ENCODE assay signal across 10 mouse cellular contexts in the genomic region with DNA sequence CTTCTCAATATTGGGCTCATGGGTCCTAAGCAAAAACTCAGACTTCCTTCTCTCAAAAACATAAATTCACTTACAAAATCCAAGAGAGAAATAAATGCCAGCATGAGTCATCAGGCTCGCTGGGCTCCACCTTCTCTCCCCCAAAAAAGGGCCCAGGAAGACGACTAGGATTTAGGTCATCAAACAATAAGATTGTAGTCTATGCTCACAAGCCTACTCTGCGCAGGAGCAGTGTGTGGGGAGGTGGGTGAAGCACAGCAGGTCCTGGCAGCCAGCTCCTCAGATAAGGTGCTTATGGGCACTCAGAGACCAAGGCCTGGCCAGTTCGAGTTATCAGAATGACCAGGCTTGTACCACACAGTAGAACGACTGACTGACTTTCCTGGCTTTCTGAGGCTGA. TPM values are rescaled to one million over a fixed set of nuclear protein-coding genes. Genes with fewer than 3 reads are reported as not detected.
DNase-seq lines count a peak whose midpoint lies in the region; ATAC-seq and TF ChIP-seq lines count a peak whose summit lies in the region.
"Had no signal": no experiment of that assay in that cellular context is flagged by ENCODE, and none has a peak within 500 bp of the region (broad histone marks: within the 10 kb centered on the region; RNA-seq: fewer than 3 reads in every experiment).

No protein-coding gene starts in this region.

- no peak for DNase-seq in testis, postnatal 10 days (ENCODE audit: low spot score)
- no peak for DNase-seq in thymus, postnatal 25 days
- DNase-seq in cerebellum, postnatal 14 days, result no peak
- DNase-seq in thymus, postnatal 10 days (ENCODE audit: low spot score in 2 of 2), result no peak

- no peak overlapping the region for H3K4me3 ChIP-seq in hindbrain, embryonic 13.5 days
- no peak overlapping the region for H3K4me3 ChIP-seq in hindbrain, embryonic 12.5 days
- H3K4me3 ChIP-seq in testis, adult 2 months (ENCODE audit: control insufficient read depth, low read depth, low read length), result no peak overlapping the region
- no peak overlapping the region for H3K4me3 ChIP-seq in limb, embryonic 13.5 days

- no peaks in the 10 kb centered on the region for H3K27me3 ChIP-seq in hindbrain, embryonic 13.5 days
- no peaks in the 10 kb centered on the region for H3K27me3 ChIP-seq in hindbrain, embryonic 12.5 days
- H3K27me3 ChIP-seq in testis, adult 2 months (ENCODE audit: control insufficient read depth, insufficient read depth, low read length), result no peaks in the 10 kb centered on the region
- H3K27me3 ChIP-seq in limb, embryonic 13.5 days, result no peaks in the 10 kb centered on the region

- peak overlapping the region; percentile 19; the same call in 1 of the 2 replicates for H3K9ac ChIP-seq in hindbrain, embryonic 13.5 days
- H3K9ac ChIP-seq in hindbrain, embryonic 12.5 days, result no peak overlapping the region
- no peak overlapping the region for H3K9ac ChIP-seq in limb, embryonic 13.5 days

- peak overlapping the region; percentile 67 for H3K27ac ChIP-seq in hindbrain, embryonic 13.5 days
- H3K27ac ChIP-seq in hindbrain, embryonic 12.5 days, result no peak overlapping the region
- peak overlapping the region; percentile 9; the same call in 1 of the 2 replicates for H3K27ac ChIP-seq in testis, adult 2 months (ENCODE audit: control insufficient read depth, insufficient read depth, low read depth, low read length)
- peak overlapping the region; percentile 10; the same call in 1 of the 2 replicates for H3K27ac ChIP-seq in limb, embryonic 13.5 days

- H3K36me3 ChIP-seq in hindbrain, embryonic 13.5 days, result peaks cover 45% of the 10 kb centered on the region
- H3K36me3 ChIP-seq in hindbrain, embryonic 12.5 days, result peaks cover 44% of the 10 kb centered on the region
- no peaks in the 10 kb centered on the region for H3K36me3 ChIP-seq in testis, adult 2 months (ENCODE audit: control insufficient read depth, insufficient read depth, low read length)
- H3K36me3 ChIP-seq in limb, embryonic 13.5 days, result peaks cover 48% of the 10 kb centered on the region

- no peaks in the 10 kb centered on the region for H3K9me3 ChIP-seq in hindbrain, embryonic 13.5 days
- no peaks in the 10 kb centered on the region for H3K9me3 ChIP-seq in hindbrain, embryonic 12.5 days (replicated peaks)
- H3K9me3 ChIP-seq in limb, embryonic 13.5 days, result no peaks in the 10 kb centered on the region

- no peak for TF ChIP-seq CTCF in testis, adult 2 months (IDR thresholded peaks at IDR 0.05; ENCODE audit: control insufficient read depth, insufficient read depth, insufficient replicate concordance, low read depth, low read length)

- H3K4me1 ChIP-seq in hindbrain, embryonic 13.5 days (replicated peaks), result peaks cover 28% of the 10 kb centered on the region
- H3K4me1 ChIP-seq in hindbrain, embryonic 12.5 days, result peaks cover 16% of the 10 kb centered on the region
- H3K4me1 ChIP-seq in testis, adult 2 months (ENCODE audit: control insufficient read depth, insufficient read depth, low read length), result peaks cover 3% of the 10 kb centered on the region; the same call in 1 of the 2 replicates
- peaks cover 8% of the 10 kb centered on the region for H3K4me1 ChIP-seq in limb, embryonic 13.5 days

- ATAC-seq in hindbrain, embryonic 13.5 days (ENCODE audit: low FRiP score), result no peak
- no peak for ATAC-seq in hindbrain, embryonic 12.5 days (ENCODE audit: low FRiP score)
- no peak for ATAC-seq in limb, embryonic 13.5 days (ENCODE audit: low FRiP score, low read depth)
- ATAC-seq: forebrain, embryonic 16.5 days had no signal

- H3K4me2 ChIP-seq in hindbrain, embryonic 13.5 days, result no peak overlapping the region
- no peak overlapping the region for H3K4me2 ChIP-seq in hindbrain, embryonic 12.5 days (replicated peaks)
- no peak overlapping the region for H3K4me2 ChIP-seq in limb, embryonic 13.5 days (replicated peaks)

- WGBS in hindbrain, embryonic 13.5 days, result 79% methylated on average over 5 of the region's 5 CpGs
- 80% methylated on average over 5 of the region's 5 CpGs for WGBS in hindbrain, embryonic 12.5 days
- WGBS in limb, embryonic 13.5 days, result 75% methylated on average over 5 of the region's 5 CpGs

- TF ChIP-seq POLR2A in testis, adult 2 months (IDR thresholded peaks at IDR 0.05; ENCODE audit: control insufficient read depth, low read depth, low read length), result no peak; the same call in 1 of the 2 replicates

RNA-seq across cellular contexts. Expression of gene Hspb9, which starts 6.7 kb away (rescaled TPM):
- 0.43 TPM in 1 of 2 replicates, not detected in the other for polyA plus RNA-seq in hindbrain, embryonic 13.5 days (2015; fragmentation: Nextera tagmentation; extraction: Ambion mirVana)
- polyA plus RNA-seq in hindbrain, embryonic 12.5 days (2016; fragmentation: Nextera tagmentation; extraction: Ambion mirVana), result 0.35 and 0.38 TPM in 2 replicates
- 1,348 and 1,420 TPM in 2 replicates for polyA plus RNA-seq in testis, adult 2 months (2012; rRNA removed)
- polyA plus RNA-seq in limb, embryonic 13.5 days (2015; fragmentation: Nextera tagmentation; extraction: Ambion mirVana), result 0.46 TPM in 1 of 2 replicates, not detected in the other
- polyA plus RNA-seq: forebrain, embryonic 16.5 days had no signal

RNA-seq across cellular contexts. Expression of gene Kat2a, which starts 8.1 kb away (rescaled TPM):
- polyA plus RNA-seq in hindbrain, embryonic 13.5 days (2015; fragmentation: Nextera tagmentation; extraction: Ambion mirVana), result 47.4 and 48.0 TPM in 2 replicates
- 61.4 and 61.8 TPM in 2 replicates for polyA plus RNA-seq in hindbrain, embryonic 12.5 days (2016; fragmentation: Nextera tagmentation; extraction: Ambion mirVana)
- polyA plus RNA-seq in testis, adult 2 months (2012; rRNA removed), result 24.0 and 26.3 TPM in 2 replicates
- polyA plus RNA-seq in limb, embryonic 13.5 days (2015; fragmentation: Nextera tagmentation; extraction: Ambion mirVana), result 53.6 and 53.8 TPM in 2 replicates

RNA-seq across cellular contexts. Expression of gene Dhx58, which starts 16.3 kb away (rescaled TPM):
- 2.7 and 3.0 TPM in 2 replicates for polyA plus RNA-seq in hindbrain, embryonic 13.5 days (2015; fragmentation: Nextera tagmentation; extraction: Ambion mirVana)
- polyA plus RNA-seq in hindbrain, embryonic 12.5 days (2016; fragmentation: Nextera tagmentation; extraction: Ambion mirVana), result 1.4 and 2.7 TPM in 2 replicates
- polyA plus RNA-seq in testis, adult 2 months (2012; rRNA removed), result 31.5 and 32.0 TPM in 2 replicates
- 2.9 and 3.7 TPM in 2 replicates for polyA plus RNA-seq in limb, embryonic 13.5 days (2015; fragmentation: Nextera tagmentation; extraction: Ambion mirVana)

RNA-seq across cellular contexts. Expression of gene Rab5c, which starts 17.7 kb away (rescaled TPM):
- polyA plus RNA-seq in hindbrain, embryonic 13.5 days (2015; fragmentation: Nextera tagmentation; extraction: Ambion mirVana), result 28.2 and 29.0 TPM in 2 replicates
- polyA plus RNA-seq in hindbrain, embryonic 12.5 days (2016; fragmentation: Nextera tagmentation; extraction: Ambion mirVana), result 17.7 and 19.9 TPM in 2 replicates
- polyA plus RNA-seq in testis, adult 2 months (2012; rRNA removed), result 90.2 and 90.7 TPM in 2 replicates
- 23.2 and 24.5 TPM in 2 replicates for polyA plus RNA-seq in limb, embryonic 13.5 days (2015; fragmentation: Nextera tagmentation; extraction: Ambion mirVana)

RNA-seq across cellular contexts. Expression of gene Zfp385c, which starts 28.1 kb away (rescaled TPM):
- polyA plus RNA-seq in hindbrain, embryonic 13.5 days (2015; fragmentation: Nextera tagmentation; extraction: Ambion mirVana), result 0.13 and 0.40 TPM in 2 replicates
- 0.53 and 0.74 TPM in 2 replicates for polyA plus RNA-seq in hindbrain, embryonic 12.5 days (2016; fragmentation: Nextera tagmentation; extraction: Ambion mirVana)
- polyA plus RNA-seq in testis, adult 2 months (2012; rRNA removed), result 2.6 and 3.8 TPM in 2 replicates
- polyA plus RNA-seq in limb, embryonic 13.5 days (2015; fragmentation: Nextera tagmentation; extraction: Ambion mirVana), result 0.75 and 1.1 TPM in 2 replicates
- polyA plus RNA-seq: liver, embryonic 16.5 days had no signal

Comparison
In these comparisons a context has a peak if more than half of its experiments do, and no peak if none do; other contexts are left out.
1. RNA of gene Hspb9, which starts 6.7 kb away (polyA plus RNA-seq): 1,348 to 1,420 TPM in testis, adult 2 months; 0.35 to 0.38 TPM in hindbrain, embryonic 12.5 days, 0.43 TPM in hindbrain, embryonic 13.5 days and 0.46 TPM in limb, embryonic 13.5 days; every median in the first group is over 100 times any median in the second.